Mouse (Mus musculus) myocyte (in vitro differentiated cells): ENCODE measurements around the gene Serpina5. TPM values are rescaled to one million over a fixed set of nuclear protein-coding genes. Genes with fewer than 3 reads are reported as not detected.

ENCODE experiments used
- H3K27me3 ChIP-seq: one replicate; pipeline ENCODE4 v1.6.1; 2011; ENCODE audit not compliant: control insufficient read depth, insufficient read depth, insufficient read length
- H3K36me3 ChIP-seq: one replicate; pipeline ENCODE4 v1.6.1; 2011; ENCODE audit not compliant: control insufficient read depth, insufficient read depth
- H3K4me2 ChIP-seq: one replicate; pipeline ENCODE4 v1.6.1; 2011; ENCODE audit warnings: low read depth, control low read depth
- H3K4me3 ChIP-seq: one replicate; pipeline ENCODE4 v1.5.1; 2011; ENCODE audit warnings: mild to moderate bottlenecking, control low read depth, moderate library complexity
- H3K79me2 ChIP-seq: one replicate; pipeline ENCODE4 v1.6.1; 2011; ENCODE audit not compliant: control insufficient read depth, insufficient read depth
- H3ac ChIP-seq: one replicate; pipeline ENCODE4 v1.6.1; 2011; ENCODE audit not compliant: control insufficient read depth, insufficient read length
- CEBPB ChIP-seq: IDR thresholded peaks from 2 replicates; pipeline ENCODE4 v1.6.1; 2011; ENCODE audit warnings: mild to moderate bottlenecking, moderate library complexity; ENCODE audit not compliant: poor library complexity, insufficient read depth, severe bottlenecking
- E2F4 ChIP-seq: IDR thresholded peaks from one replicate; pipeline ENCODE4 v1.6.1; 2011; ENCODE audit warnings: mild to moderate bottlenecking, control low read depth, moderate library complexity; ENCODE audit not compliant: insufficient read depth
- MAX ChIP-seq: IDR thresholded peaks from one replicate; pipeline ENCODE4 v1.6.1; 2011; ENCODE audit warnings: low read depth, mild to moderate bottlenecking, control low read depth
- MYOD1 ChIP-seq, 3 experiments: IDR thresholded peaks; one replicate each; pipeline ENCODE4 v1.6.1; 2011; ENCODE audit warnings: control low read depth in 2 of 3, low read depth in 2 of 3, mild to moderate bottlenecking in 2 of 3, moderate library complexity in 1 of 3; ENCODE audit not compliant: insufficient read length in 2 of 3, control insufficient read depth in 1 of 3
- MYOG ChIP-seq, 3 experiments: IDR thresholded peaks; one replicate each; pipeline ENCODE4 v1.6.1; 2011; ENCODE audit warnings: control low read depth in 2 of 3, low read depth in 2 of 3, mild to moderate bottlenecking in 2 of 3; ENCODE audit not compliant: insufficient read length in 2 of 3, control insufficient read depth in 1 of 3, insufficient read depth in 1 of 3
- POLR2A ChIP-seq: IDR thresholded peaks from one replicate; pipeline ENCODE4 v1.6.1; 2011; ENCODE audit warnings: low read depth, mild to moderate bottlenecking, control low read depth, moderate library complexity; ENCODE audit not compliant: insufficient read length
- POLR2AphosphoS2 ChIP-seq: IDR thresholded peaks from one replicate; pipeline ENCODE4 v1.6.1; 2011; ENCODE audit warnings: low read depth, control low read depth; ENCODE audit not compliant: insufficient read length
- REST ChIP-seq: IDR thresholded peaks from one replicate; pipeline ENCODE4 v1.6.1; 2011; ENCODE audit warnings: mild to moderate bottlenecking, control low read depth, moderate library complexity; ENCODE audit not compliant: insufficient read depth, insufficient read length
- SRF ChIP-seq: IDR thresholded peaks from one replicate; pipeline ENCODE4 v1.6.1; 2011; ENCODE audit warnings: low read depth; ENCODE audit not compliant: control insufficient read depth, insufficient read length
- TCF12 ChIP-seq: IDR thresholded peaks from one replicate; pipeline ENCODE4 v1.6.1; 2011; ENCODE audit warnings: mild to moderate bottlenecking, control low read depth; ENCODE audit not compliant: poor library complexity, insufficient read depth, severe bottlenecking
- TCF3 ChIP-seq: IDR thresholded peaks from one replicate; pipeline ENCODE4 v1.6.1; 2011; ENCODE audit warnings: low read depth, control low read depth; ENCODE audit not compliant: insufficient read length
- USF1 ChIP-seq: IDR thresholded peaks from one replicate; pipeline ENCODE4 v1.6.1; 2011; ENCODE audit warnings: low read depth, mild to moderate bottlenecking, control low read depth, moderate library complexity
- polyA plus RNA-seq: library from polyadenylated mRNA; unstranded; fragments of >200 nt; fragmentation: generic; extraction: Trizol; gene quantifications from one replicate; pipeline ENCODE4 v1.2.1, GENCODE M21; 2012; ENCODE audit warnings: missing spikeins

Serpina5 gene
- polyA plus RNA-seq, 1 experiment: not detected

DNA sequence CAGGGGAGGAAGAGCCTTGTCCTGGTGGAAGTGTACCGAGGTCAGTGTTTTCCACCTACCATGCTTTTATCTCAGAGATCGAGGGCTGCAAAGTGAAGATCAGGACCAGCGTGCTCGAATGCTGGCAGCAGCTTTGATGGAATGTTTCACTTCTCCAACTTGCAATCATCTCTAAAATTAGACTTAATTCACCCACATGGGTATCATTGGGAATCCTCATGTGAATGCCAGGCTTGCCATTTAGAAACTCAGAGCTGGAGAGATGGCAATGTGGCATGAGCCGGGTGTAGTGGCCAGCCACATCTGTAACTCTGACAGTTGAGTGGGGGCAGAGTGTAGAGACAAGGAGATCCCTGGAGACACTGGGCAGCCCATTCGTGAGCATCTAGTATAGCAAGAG is 40.8 kb upstream of the Serpina5 start:
- no peak overlapping the region for H3K4me2 ChIP-seq
- H3K4me3 ChIP-seq: no peak overlapping the region
- H3K79me2 ChIP-seq: no peaks in the 10 kb centered on the region
- H3K27me3 ChIP-seq: no peaks in the 10 kb centered on the region
- TF ChIP-seq POLR2A (no peak), USF1 (no peak), POLR2AphosphoS2 (no peak), SRF (no peak), MYOD1 (IDR thresholded peaks at IDR 0.05; ENCODE audit: control insufficient read depth in 1 of 3, insufficient read length in 2 of 3, low read depth in 2 of 3) (no peak)
- no peak overlapping the region for H3ac ChIP-seq
- no peaks in the 10 kb centered on the region for H3K36me3 ChIP-seq

DNA sequence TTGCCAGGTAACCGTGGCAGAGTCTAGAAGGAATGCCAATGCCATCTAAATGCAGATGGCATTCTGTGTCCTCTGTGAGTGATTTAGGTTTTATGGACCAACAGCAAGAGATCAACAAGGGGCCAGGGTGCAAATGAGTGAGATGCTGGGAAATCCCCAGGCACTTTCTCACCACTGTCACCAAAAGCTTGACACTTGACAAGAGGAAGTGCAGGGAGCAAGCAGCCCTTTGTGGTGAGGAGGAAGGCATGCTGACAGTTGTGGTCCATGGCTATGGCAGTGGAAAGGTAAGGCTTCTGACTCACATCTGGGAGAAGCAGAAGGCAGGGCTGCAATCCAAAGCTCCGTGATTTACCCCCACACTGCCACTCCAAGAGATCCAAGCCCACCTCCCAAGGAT is 39.1 kb upstream of the Serpina5 start:
- no peak for TF ChIP-seq POLR2AphosphoS2
- no peak for TF ChIP-seq POLR2A
- TF ChIP-seq MAX: no peak
- no peak for TF ChIP-seq MYOG (IDR thresholded peaks at IDR 0.05; ENCODE audit: control insufficient read depth in 1 of 3, insufficient read depth in 1 of 3, insufficient read length in 2 of 3, low read depth in 2 of 3)
- H3K4me2 ChIP-seq: no peak overlapping the region
- no peak overlapping the region for H3ac ChIP-seq
- H3K27me3 ChIP-seq: no peaks in the 10 kb centered on the region
- H3K79me2 ChIP-seq: no peaks in the 10 kb centered on the region
- H3K36me3 ChIP-seq: no peaks in the 10 kb centered on the region
- no peak overlapping the region for H3K4me3 ChIP-seq

DNA sequence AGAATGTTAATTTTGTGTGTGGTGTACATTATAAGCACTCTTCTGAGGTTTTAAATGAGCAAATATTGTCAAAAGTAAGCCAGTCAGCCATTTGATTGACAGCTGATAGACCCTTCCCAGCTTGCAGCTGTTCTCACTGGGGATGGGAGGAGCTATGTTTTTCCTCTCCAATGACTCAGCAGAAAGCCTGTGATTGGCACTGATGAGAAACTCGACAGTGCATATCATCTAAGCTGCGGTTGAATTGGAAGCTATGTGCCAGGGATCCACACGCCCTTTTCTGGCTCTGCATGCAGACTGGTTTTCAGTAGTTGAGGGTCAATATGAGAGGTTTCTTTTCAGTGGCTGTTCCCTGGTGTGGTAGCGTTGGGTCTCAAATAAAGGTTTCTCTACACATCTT is 36.4 kb upstream of the Serpina5 start:
- Histone ChIP-seq H3K36me3 (no peaks in the 10 kb centered on the region), H3K79me2 (no peaks in the 10 kb centered on the region), H3K4me3 (no peak overlapping the region), H3ac (no peak overlapping the region), H3K4me2 (peak overlapping the region; percentile 68), H3K27me3 (no peaks in the 10 kb centered on the region)
- TF ChIP-seq MYOD1 (IDR thresholded peaks at IDR 0.05; ENCODE audit: control insufficient read depth in 1 of 3, insufficient read length in 2 of 3, low read depth in 2 of 3): peak; percentile 68 to 89 (median 76)
- TF ChIP-seq POLR2A: no peak
- TF ChIP-seq REST: no peak
- TF ChIP-seq MAX: no peak
- TF ChIP-seq TCF3: no peak
- no peak for TF ChIP-seq CEBPB
- no peak for TF ChIP-seq SRF
- TF ChIP-seq E2F4: no peak
- TF ChIP-seq TCF12: peak; percentile 16
- TF ChIP-seq MYOG (IDR thresholded peaks at IDR 0.05; ENCODE audit: control insufficient read depth in 1 of 3, insufficient read depth in 1 of 3, insufficient read length in 2 of 3, low read depth in 2 of 3): peak in 2 of 3 experiments; percentile 52 to 60
- TF ChIP-seq POLR2AphosphoS2: no peak
- TF ChIP-seq USF1: no peak

DNA sequence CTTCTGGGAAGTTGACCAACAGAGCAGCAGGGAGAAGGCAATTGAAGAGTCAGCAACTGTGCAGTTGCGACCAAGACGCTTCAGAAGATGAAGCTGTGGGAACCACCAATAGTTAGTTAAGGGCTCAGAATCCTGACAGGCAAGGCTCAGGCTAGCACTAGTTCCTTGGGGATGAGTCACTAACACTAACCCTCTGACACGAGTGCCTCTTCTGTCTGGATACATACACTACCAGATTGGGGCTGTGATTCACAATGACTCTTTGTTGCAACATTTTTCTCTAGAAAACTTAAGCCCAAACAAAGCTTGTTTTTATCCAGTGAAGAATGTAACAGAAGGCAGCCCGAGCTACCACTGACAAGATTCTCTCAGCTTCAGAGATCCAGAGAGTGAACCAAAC is 35.9 kb upstream of the Serpina5 start:
- TF ChIP-seq POLR2A (peak; percentile 12), USF1 (no peak), CEBPB (peak; percentile 86)
- no peaks in the 10 kb centered on the region for H3K36me3 ChIP-seq
- H3K4me2 ChIP-seq: peak overlapping the region; percentile 68
- no peak overlapping the region for H3ac ChIP-seq
- no peaks in the 10 kb centered on the region for H3K27me3 ChIP-seq
- H3K4me3 ChIP-seq: no peak overlapping the region
- no peaks in the 10 kb centered on the region for H3K79me2 ChIP-seq

DNA sequence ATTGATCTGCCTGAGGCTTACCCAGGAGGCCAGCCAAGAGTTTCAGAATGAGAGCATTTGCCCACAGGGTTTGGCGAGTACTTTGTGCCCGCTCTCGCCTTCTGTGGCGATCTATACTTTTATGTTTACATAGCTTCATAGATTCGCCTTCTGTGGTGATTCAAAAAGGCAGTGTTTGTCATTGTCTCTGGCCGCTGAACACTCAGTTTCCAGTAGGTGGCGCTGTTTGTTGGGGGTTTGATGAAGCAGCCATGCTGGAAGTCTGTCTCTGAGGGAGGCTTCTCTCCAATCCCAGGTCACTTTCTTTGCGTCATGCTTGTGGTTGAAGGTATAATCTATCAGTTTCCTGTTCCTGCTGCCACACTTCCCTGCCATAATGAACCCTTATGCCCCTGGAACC is 34.7 kb upstream of the Serpina5 start:
- H3ac ChIP-seq: no peak overlapping the region
- H3K79me2 ChIP-seq: no peaks in the 10 kb centered on the region
- no peak for TF ChIP-seq REST
- TF ChIP-seq POLR2AphosphoS2: no peak
- TF ChIP-seq CEBPB: no peak
- TF ChIP-seq E2F4: no peak
- TF ChIP-seq POLR2A: no peak
- no peak for TF ChIP-seq TCF3
- no peak for TF ChIP-seq MYOD1 (IDR thresholded peaks at IDR 0.05; ENCODE audit: control insufficient read depth in 1 of 3, insufficient read length in 2 of 3, low read depth in 2 of 3)
- no peak for TF ChIP-seq SRF
- no peak for TF ChIP-seq TCF12
- TF ChIP-seq MAX: no peak
- no peak for TF ChIP-seq MYOG (IDR thresholded peaks at IDR 0.05; ENCODE audit: control insufficient read depth in 1 of 3, insufficient read depth in 1 of 3, insufficient read length in 2 of 3, low read depth in 2 of 3)
- no peak for TF ChIP-seq USF1
- H3K27me3 ChIP-seq: no peaks in the 10 kb centered on the region
- H3K36me3 ChIP-seq: no peaks in the 10 kb centered on the region
- no peak overlapping the region for H3K4me3 ChIP-seq
- H3K4me2 ChIP-seq: peak overlapping the region; percentile 8
